Mouse (Mus musculus): Measurements from ENCODE around the gene Dync1li1. TPM values are rescaled to one million over a fixed set of nuclear protein-coding genes. Genes with fewer than 3 reads are reported as not detected.

Dync1li1 gene
- 10 to 100 TPM; 42.9 to 48.1 TPM for total RNA-seq (2023)

GRCm38 (mm10) chr9:114688252-114688952 is at the start of gene Dync1li1:
Gene Dync1li1, plus strand, starts transcription at chr9:114688790.

GRCm38 (mm10) chr9:114639839-114640646 is 48.5 kb upstream of the Dync1li1 start, which contains the start of gene Cnot10:
Gene Cnot10, minus strand, starts transcription at chr9:114640184.

GRCm38 (mm10) chr9:114731011-114731755 is 42.6 kb downstream of the Dync1li1 start, which contains the start of gene Cmtm6:
Gene Cmtm6, plus strand, starts transcription at chr9:114731116.

Other genes starting within 250 kb of the Dync1li1 start
- gene Ccr4, start 183.9 kb upstream of the Dync1li1 start, total RNA-seq (2023): not detected
- not detected for gene C130032M10Rik, start 173.1 kb upstream of the Dync1li1 start, total RNA-seq (2023)
- gene Trim71, start 124.4 kb upstream of the Dync1li1 start, total RNA-seq (2023): not detected
- gene Cnot10, start 48.6 kb upstream of the Dync1li1 start, total RNA-seq (2023): 10 to 100 TPM; 73.3 to 73.8 TPM
- gene Cmtm6, start 42.3 kb downstream of the Dync1li1 start, total RNA-seq (2023): 100 to 1,000 TPM in 1 of 2 experiments, 10 to 100 TPM in 1; 97.6 to 105 TPM
- 100 to 1,000 TPM; 167 to 177 TPM for gene Cmtm7, start 93.1 kb downstream of the Dync1li1 start, total RNA-seq (2023)
- 1 to 10 TPM in 1 of 2 experiments, under 1 TPM in 1; 0.58 to 2.0 TPM for gene Cmtm8, start 155.4 kb downstream of the Dync1li1 start, total RNA-seq (2023)
- 10 to 100 TPM; 70.8 to 79.7 TPM for gene Gpd1l, start 245.2 kb downstream of the Dync1li1 start, total RNA-seq (2023)